Mouse (Mus musculus) lung, postnatal 0 days (tissue): Measurements from ENCODE around the gene 6430548M08Rik.

Experiments used
- CTCF ChIP-seq: IDR thresholded peaks from 2 replicates; pipeline ENCODE4 v1.5.1; 2016; ENCODE audit warnings: antibody characterized with exemption, mild to moderate bottlenecking
- EP300 ChIP-seq: IDR thresholded peaks from 2 replicates; pipeline ENCODE4 v1.6.1; 2016; ENCODE audit warnings: antibody characterized with exemption, mild to moderate bottlenecking, control low read depth

DNA sequence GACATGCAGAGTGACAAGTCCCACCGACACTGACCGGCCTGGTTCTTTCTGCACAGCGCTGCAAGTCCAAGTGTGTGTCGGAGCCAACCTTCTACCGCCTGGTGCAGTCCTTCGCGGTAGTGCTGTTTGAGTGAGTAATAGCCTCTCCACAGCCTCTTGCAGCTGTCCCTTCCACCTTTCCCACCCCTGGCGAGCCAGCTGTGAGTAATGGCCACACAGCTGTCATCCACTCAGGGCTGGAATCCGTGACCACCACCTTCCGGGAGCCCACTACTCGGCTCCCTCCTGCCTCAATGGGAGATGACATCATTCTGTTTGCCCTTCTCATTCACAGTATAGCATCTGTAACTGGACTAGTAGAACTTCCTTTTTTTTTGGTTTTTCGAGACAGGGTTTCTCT, 36.1 kb downstream of the 6430548M08Rik start:
- TF ChIP-seq CTCF (no peak), EP300 (no peak)
